11 mouse cellular contexts compared by ENCODE assay signal in genomic region chr13:93787647-93788046, GRCm38 (mm10). TPM values are rescaled to one million over a fixed set of nuclear protein-coding genes. Genes with fewer than 3 reads are reported as not detected.
DNase-seq lines count a peak whose midpoint lies in the region; ATAC-seq and TF ChIP-seq lines count a peak whose summit lies in the region.
"Had no signal": no experiment of that assay in that cellular context is flagged by ENCODE, and none has a peak within 500 bp of the region (broad histone marks: within the 10 kb centered on the region; RNA-seq: fewer than 3 reads in every experiment).

No protein-coding gene starts in this region.

- peak; percentile 70 for DNase-seq in hindbrain, postnatal 0 days (ENCODE audit: low spot score)
- no peak for DNase-seq in hindbrain, embryonic 10.5 days (ENCODE audit: low spot score)
- peak; percentile 60 for DNase-seq in midbrain, postnatal 0 days (ENCODE audit: low spot score)
- peak; percentile 69 for DNase-seq in cerebellum, adult 9-11 months
- peak; percentile 20 for DNase-seq in lung, postnatal 14 days
- DNase-seq in stomach, postnatal 0 days (ENCODE audit: low spot score), result no peak
- DNase-seq in liver, postnatal 0 days, result no peak
- DNase-seq: retina, postnatal 1 day had no signal

- no peak overlapping the region for H3K9ac ChIP-seq in hindbrain, postnatal 0 days (replicated peaks; ENCODE audit: low read length)
- no peak overlapping the region for H3K9ac ChIP-seq in midbrain, postnatal 0 days (replicated peaks; ENCODE audit: low read length, poor library complexity, severe bottlenecking)
- H3K9ac ChIP-seq in midbrain, embryonic 13.5 days (replicated peaks), result no peak overlapping the region
- H3K9ac ChIP-seq in stomach, postnatal 0 days (ENCODE audit: low read length), result no peak overlapping the region
- H3K9ac ChIP-seq in liver, postnatal 0 days (replicated peaks), result no peak overlapping the region
- H3K9ac ChIP-seq: heart, embryonic 15.5 days had no signal

- no peak overlapping the region for H3K4me3 ChIP-seq in hindbrain, postnatal 0 days (ENCODE audit: low read length)
- H3K4me3 ChIP-seq in hindbrain, embryonic 10.5 days, result no peak overlapping the region
- no peak overlapping the region for H3K4me3 ChIP-seq in midbrain, postnatal 0 days (ENCODE audit: low read depth, low read length)
- no peak overlapping the region for H3K4me3 ChIP-seq in midbrain, embryonic 13.5 days (replicated peaks)
- no peak overlapping the region for H3K4me3 ChIP-seq in stomach, postnatal 0 days (ENCODE audit: low read depth, low read length)
- H3K4me3 ChIP-seq in liver, postnatal 0 days (ENCODE audit: low read depth, low read length), result no peak overlapping the region
- H3K4me3 ChIP-seq: heart, embryonic 15.5 days; left cerebral cortex, adult 2 months had no signal

- no peaks in the 10 kb centered on the region for H3K9me3 ChIP-seq in hindbrain, postnatal 0 days (ENCODE audit: low read length)
- H3K9me3 ChIP-seq in hindbrain, embryonic 10.5 days, result no peaks in the 10 kb centered on the region
- H3K9me3 ChIP-seq in midbrain, postnatal 0 days (ENCODE audit: low read length), result no peaks in the 10 kb centered on the region
- H3K9me3 ChIP-seq in midbrain, embryonic 13.5 days, result no peaks in the 10 kb centered on the region
- H3K9me3 ChIP-seq in stomach, postnatal 0 days (ENCODE audit: control insufficient read depth, low read length), result no peaks in the 10 kb centered on the region
- H3K9me3 ChIP-seq in liver, postnatal 0 days (ENCODE audit: low read length), result no peaks in the 10 kb centered on the region
- H3K9me3 ChIP-seq: heart, embryonic 15.5 days had no signal

- H3K36me3 ChIP-seq in hindbrain, postnatal 0 days (ENCODE audit: insufficient read depth, low read length), result no peaks in the 10 kb centered on the region
- no peaks in the 10 kb centered on the region for H3K36me3 ChIP-seq in hindbrain, embryonic 10.5 days
- H3K36me3 ChIP-seq in midbrain, postnatal 0 days (ENCODE audit: insufficient read depth, low read length), result 0 out of 2 replicates have a peak, but pooled peaks cover 3% of the 10 kb centered on the region
- no peaks in the 10 kb centered on the region for H3K36me3 ChIP-seq in midbrain, embryonic 13.5 days
- H3K36me3 ChIP-seq in stomach, postnatal 0 days (ENCODE audit: control insufficient read depth, insufficient read depth, low read length), result no peaks in the 10 kb centered on the region
- H3K36me3 ChIP-seq in liver, postnatal 0 days (replicated peaks; ENCODE audit: insufficient read depth, low read length), result no peaks in the 10 kb centered on the region
- H3K36me3 ChIP-seq: heart, embryonic 15.5 days had no signal

- TF ChIP-seq CTCF in hindbrain, postnatal 0 days (IDR thresholded peaks at IDR 0.05; ENCODE audit: low read depth), result no peak
- no peak for TF ChIP-seq CTCF in midbrain, postnatal 0 days (IDR thresholded peaks at IDR 0.05)
- TF ChIP-seq CTCF in stomach, postnatal 0 days (IDR thresholded peaks at IDR 0.05; ENCODE audit: low read depth), result no peak
- TF ChIP-seq CTCF in liver, postnatal 0 days (IDR thresholded peaks at IDR 0.05; ENCODE audit: low read depth), result no peak

- peaks cover 8% of the 10 kb centered on the region; the same call in 1 of the 2 replicates for H3K4me1 ChIP-seq in hindbrain, postnatal 0 days (ENCODE audit: insufficient read depth, low read length)
- no peaks in the 10 kb centered on the region for H3K4me1 ChIP-seq in hindbrain, embryonic 10.5 days (replicated peaks)
- peaks cover 3% of the 10 kb centered on the region; the same call in 1 of the 2 replicates for H3K4me1 ChIP-seq in midbrain, postnatal 0 days (ENCODE audit: insufficient read depth, low read length)
- no peaks in the 10 kb centered on the region for H3K4me1 ChIP-seq in midbrain, embryonic 13.5 days (replicated peaks)
- H3K4me1 ChIP-seq in stomach, postnatal 0 days (replicated peaks; ENCODE audit: control insufficient read depth, insufficient read depth), result no peaks in the 10 kb centered on the region
- H3K4me1 ChIP-seq in liver, postnatal 0 days (ENCODE audit: insufficient read depth), result peaks cover 4% of the 10 kb centered on the region

- WGBS in hindbrain, postnatal 0 days, result 37% methylated on average over 8 of the region's 8 CpGs
- WGBS in hindbrain, embryonic 10.5 days, result 84% methylated on average over 8 of the region's 8 CpGs
- WGBS in midbrain, postnatal 0 days, result 44% methylated on average over 8 of the region's 8 CpGs
- WGBS in midbrain, embryonic 13.5 days, result 76% methylated on average over 8 of the region's 8 CpGs
- WGBS in stomach, postnatal 0 days, result 41% methylated on average over 8 of the region's 8 CpGs
- 72% methylated on average over 8 of the region's 8 CpGs for WGBS in liver, postnatal 0 days (ENCODE audit: insufficient replicate concordance)

- H3K4me2 ChIP-seq in hindbrain, postnatal 0 days (ENCODE audit: low read depth, low read length), result no peak overlapping the region
- H3K4me2 ChIP-seq in midbrain, postnatal 0 days (ENCODE audit: low read depth, low read length, poor library complexity, severe bottlenecking), result no peak overlapping the region
- H3K4me2 ChIP-seq in midbrain, embryonic 13.5 days (replicated peaks), result no peak overlapping the region
- no peak overlapping the region for H3K4me2 ChIP-seq in stomach, postnatal 0 days (replicated peaks; ENCODE audit: low read depth)
- H3K4me2 ChIP-seq in liver, postnatal 0 days (ENCODE audit: low read depth, low read length), result no peak overlapping the region
- H3K4me2 ChIP-seq: heart, embryonic 15.5 days had no signal

- TF ChIP-seq EP300 in stomach, postnatal 0 days (optimal IDR thresholded peaks at IDR 0.05), result no peak
- no peak for TF ChIP-seq EP300 in liver, postnatal 0 days (IDR thresholded peaks at IDR 0.05; ENCODE audit: low read depth)

- H3K27me3 ChIP-seq in hindbrain, postnatal 0 days (ENCODE audit: insufficient read depth, low read length), result no peaks in the 10 kb centered on the region
- no peaks in the 10 kb centered on the region for H3K27me3 ChIP-seq in hindbrain, embryonic 10.5 days (ENCODE audit: insufficient read depth, poor library complexity, severe bottlenecking)
- no peaks in the 10 kb centered on the region for H3K27me3 ChIP-seq in midbrain, postnatal 0 days (ENCODE audit: insufficient read depth, low read length)
- H3K27me3 ChIP-seq in midbrain, embryonic 13.5 days, result no peaks in the 10 kb centered on the region
- no peaks in the 10 kb centered on the region for H3K27me3 ChIP-seq in stomach, postnatal 0 days (ENCODE audit: control insufficient read depth, insufficient read depth, low read length)
- no peaks in the 10 kb centered on the region for H3K27me3 ChIP-seq in liver, postnatal 0 days (ENCODE audit: insufficient read depth, low read length)
- H3K27me3 ChIP-seq: heart, embryonic 15.5 days had no signal

- no peak for ATAC-seq in hindbrain, postnatal 0 days
- no peak for ATAC-seq in midbrain, postnatal 0 days (ENCODE audit: low FRiP score)
- no peak for ATAC-seq in midbrain, embryonic 13.5 days
- no peak for ATAC-seq in stomach, postnatal 0 days (ENCODE audit: low FRiP score, low TSS enrichment)
- ATAC-seq in liver, postnatal 0 days, result no peak

- H3K27ac ChIP-seq in hindbrain, postnatal 0 days, result no peak overlapping the region
- H3K27ac ChIP-seq in hindbrain, embryonic 10.5 days, result no peak overlapping the region
- H3K27ac ChIP-seq in midbrain, postnatal 0 days (ENCODE audit: low read depth, low read length), result no peak overlapping the region
- H3K27ac ChIP-seq in midbrain, embryonic 13.5 days, result no peak overlapping the region
- no peak overlapping the region for H3K27ac ChIP-seq in stomach, postnatal 0 days (replicated peaks)
- no peak overlapping the region for H3K27ac ChIP-seq in liver, postnatal 0 days (ENCODE audit: low read depth)
- H3K27ac ChIP-seq: heart, embryonic 15.5 days; left cerebral cortex, adult 2 months had no signal

RNA-seq across cellular contexts. Expression of gene Arsb, which starts 16.2 kb away (rescaled TPM):
- total RNA-seq in hindbrain, postnatal 0 days (2014; rRNA removed), result 16.0 and 19.0 TPM in 2 replicates
- polyA plus RNA-seq in hindbrain, postnatal 0 days (2015; fragmentation: Nextera tagmentation; extraction: Ambion mirVana), result 9.3 and 11.7 TPM in 2 replicates
- 3.2 and 5.1 TPM in 2 replicates for polyA plus RNA-seq in hindbrain, embryonic 10.5 days (2016; fragmentation: Nextera tagmentation; extraction: Ambion mirVana)
- 13.2 and 15.2 TPM in 2 replicates for total RNA-seq in midbrain, postnatal 0 days (2014; rRNA removed)
- polyA plus RNA-seq in midbrain, postnatal 0 days (2015; fragmentation: Nextera tagmentation; extraction: Ambion mirVana), result 13.0 and 13.1 TPM in 2 replicates
- polyA plus RNA-seq in midbrain, embryonic 13.5 days (2015; fragmentation: Nextera tagmentation; extraction: Ambion mirVana), result 6.6 and 7.3 TPM in 2 replicates
- 4.9 and 5.5 TPM in 2 replicates for polyA plus RNA-seq in stomach, postnatal 0 days (2015; fragmentation: Nextera tagmentation; extraction: Ambion mirVana)
- polyA plus RNA-seq in liver, postnatal 0 days (2015; fragmentation: Nextera tagmentation; extraction: Ambion mirVana), result 3.3 and 4.1 TPM in 2 replicates

Comparison
In these comparisons a context has a peak if more than half of its experiments do, and no peak if none do; other contexts are left out.
1. DNase-seq: peak in hindbrain, postnatal 0 days (single experiment), midbrain, postnatal 0 days (single experiment), cerebellum, adult 9-11 months (single experiment) and lung, postnatal 14 days (single experiment); none in hindbrain, embryonic 10.5 days (single experiment), stomach, postnatal 0 days (single experiment) and liver, postnatal 0 days (single experiment).